Mouse (Mus musculus) neutrophil, adult 5-6 weeks (primary cell): ENCODE results near the gene Bmf. TPM values are rescaled to one million over a fixed set of nuclear protein-coding genes. Genes with fewer than 3 reads are reported as not detected.
A peak's percentile ranks its signal among the peaks of the same experiment; 100 is the strongest.

Experiments used
- ATAC-seq: fragments of 151-379, 151-347 bp; 2 replicates; pipeline ENCODE4 v1.8.0; 2017; ENCODE audit warnings: mild to moderate bottlenecking, moderate TSS enrichment; ENCODE audit not compliant: insufficient number of reproducible peaks, poor library complexity, low FRiP score, severe bottlenecking; ENCODE audit errors: extremely low read depth
- total RNA-seq: library from RNA; stranded (forward); fragments of 200-1000 nt; gene quantifications from 2 replicates; pipeline ENCODE4 v1.2.3, GENCODE M21; 2017

The Bmf gene
- total RNA-seq, 1 experiment from 2014 or later = 34.7 TPM

DNA sequence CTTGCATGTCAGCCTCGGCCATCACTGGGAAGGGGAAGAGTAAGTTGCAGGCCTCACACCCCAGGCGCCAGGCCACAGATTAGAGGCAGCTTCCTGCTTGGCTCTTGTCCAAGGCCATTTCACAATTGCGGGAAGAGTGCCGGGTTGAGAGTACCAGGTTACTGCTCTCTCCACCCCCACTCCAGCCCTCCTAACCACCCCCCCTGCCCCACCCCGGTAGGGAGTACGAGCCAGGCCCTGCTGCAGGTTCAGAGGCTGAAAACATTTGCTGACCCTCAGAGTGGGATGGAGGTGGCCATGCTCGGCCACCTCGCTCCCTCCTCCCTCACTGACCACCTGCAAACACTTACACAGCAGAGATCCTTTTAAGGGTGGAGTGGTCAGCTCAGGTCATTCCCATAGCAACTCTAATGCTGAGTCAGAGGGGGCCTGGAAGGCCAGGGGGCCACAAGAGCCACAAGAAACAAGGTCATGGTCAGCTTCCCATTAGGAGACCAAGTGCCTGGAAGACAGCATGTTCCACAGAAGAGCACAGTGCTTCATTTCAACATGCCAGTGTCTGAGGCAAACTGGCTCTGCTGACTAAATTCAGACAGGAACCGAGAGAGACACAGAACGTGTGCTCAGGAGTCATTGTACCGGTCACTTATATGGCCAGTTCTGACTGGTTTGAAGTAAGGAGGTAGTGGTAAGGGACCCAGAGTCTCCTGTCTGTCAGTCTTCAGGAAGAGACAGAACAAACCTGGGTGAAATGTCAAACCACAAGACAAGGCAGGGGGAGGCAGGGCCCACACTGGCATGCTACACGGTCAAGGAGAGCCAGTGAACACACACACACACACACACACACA, 59.0 kb downstream of the Bmf start:
- no peak for ATAC-seq

- ATAC-seq = no peak
These were observed 61.7 kb downstream of the Bmf start for GRCm38 (mm10) chr2:118487806-118488205.

DNA sequence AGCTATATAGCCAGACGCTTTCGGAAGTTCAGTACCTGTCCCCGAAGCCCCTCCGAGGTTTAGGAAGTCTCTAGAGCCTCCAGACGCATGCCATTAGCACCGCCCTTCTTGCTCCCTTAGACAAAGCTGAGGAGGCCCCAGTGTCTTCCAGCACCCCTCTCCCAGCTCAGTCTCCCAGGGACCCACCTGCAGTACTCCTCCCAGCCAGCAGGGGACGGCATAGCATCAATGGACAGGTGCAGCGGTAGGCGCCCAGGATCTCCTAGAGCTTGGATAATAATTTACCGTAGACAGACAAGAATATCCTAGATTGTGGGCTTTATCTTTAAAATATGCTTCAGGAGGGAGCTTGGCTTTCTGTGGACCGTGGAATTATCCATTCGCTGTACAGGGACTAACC, 62.6 kb downstream of the Bmf start:
- ATAC-seq = peak; percentile 71

- ATAC-seq = no peak
These were observed 64.1 kb downstream of the Bmf start for GRCm38 (mm10) chr2:118485415-118485814.

DNA sequence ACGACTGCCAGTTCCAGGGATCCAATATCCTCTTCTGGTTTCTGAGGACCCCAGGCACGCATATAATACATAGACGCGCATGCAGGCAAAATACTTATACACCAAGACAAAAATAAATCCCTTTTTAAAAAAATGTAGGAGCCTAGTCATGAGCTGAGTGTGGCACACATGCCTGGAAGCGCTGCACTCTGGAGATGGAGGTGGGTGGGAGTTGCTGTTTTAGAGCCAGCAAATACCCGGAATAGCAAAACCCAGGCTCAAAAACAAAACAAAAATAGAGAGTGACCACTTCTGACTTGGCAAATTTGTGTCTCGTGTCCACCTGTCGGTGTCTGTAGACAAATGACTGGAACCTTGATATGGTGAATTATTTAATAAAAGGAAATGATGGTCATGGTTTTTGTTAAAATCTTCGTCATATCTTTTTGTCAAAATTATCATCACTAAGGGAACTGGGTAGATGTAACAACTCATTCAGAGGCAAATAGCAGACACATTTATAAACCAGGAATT, 65.0 kb downstream of the Bmf start:
- ATAC-seq = no peak

GRCm38 (mm10) chr2:118483032-118483431, 66.5 kb downstream of the Bmf start:
- ATAC-seq = no peak

GRCm38 (mm10) chr2:118480886-118481285, 68.6 kb downstream of the Bmf start:
- ATAC-seq = no peak

GRCm38 (mm10) chr2:118479550-118479909, 70.0 kb downstream of the Bmf start, which contains the start of gene Srp14:
Srp14 (minus strand) TSS chr2:118479711.
- ATAC-seq = peak; percentile 92

- ATAC-seq = no peak
These were observed 70.5 kb downstream of the Bmf start for GRCm38 (mm10) chr2:118478833-118479549.

Other genes starting within 250 kb of the Bmf start
- 0.12 TPM in 2 replicates for gene Gpr176, start 176.3 kb downstream of the Bmf start, total RNA-seq
- 31.9 and 32.7 TPM in 2 replicates for gene Eif2ak4, start 161.1 kb downstream of the Bmf start, total RNA-seq
- gene Srp14, start 70.0 kb downstream of the Bmf start, total RNA-seq = 184 and 186 TPM in 2 replicates
- gene Bub1b, start 48.5 kb upstream of the Bmf start, total RNA-seq = 3.8 and 5.0 TPM in 2 replicates
- gene Pak6, start 113.6 kb upstream of the Bmf start, total RNA-seq = 0.23 and 0.25 TPM in 2 replicates
- gene Ankrd63, start 154.3 kb upstream of the Bmf start, total RNA-seq = 0.74 and 1.2 TPM in 2 replicates
- gene Plcb2, start 178.8 kb upstream of the Bmf start, total RNA-seq = 87.3 and 90.5 TPM in 2 replicates
- gene Inafm2, start 196.1 kb upstream of the Bmf start, total RNA-seq = 19.8 and 20.9 TPM in 2 replicates
- gene Ccdc9b, start 213.0 kb upstream of the Bmf start, total RNA-seq = not detected in 2 replicates
- not detected in 2 replicates for gene Phgr1, start 223.1 kb upstream of the Bmf start, total RNA-seq
- not detected in 2 replicates for gene Disp2, start 230.0 kb upstream of the Bmf start, total RNA-seq